Mouse (Mus musculus): ENCODE results near the gene Med12l. TPM values are rescaled to one million over a fixed set of nuclear protein-coding genes. Genes with fewer than 3 reads are reported as not detected.

Med12l gene
- polyA plus RNA-seq, 1 experiment from 2014 or later = 2.1 TPM

DNA sequence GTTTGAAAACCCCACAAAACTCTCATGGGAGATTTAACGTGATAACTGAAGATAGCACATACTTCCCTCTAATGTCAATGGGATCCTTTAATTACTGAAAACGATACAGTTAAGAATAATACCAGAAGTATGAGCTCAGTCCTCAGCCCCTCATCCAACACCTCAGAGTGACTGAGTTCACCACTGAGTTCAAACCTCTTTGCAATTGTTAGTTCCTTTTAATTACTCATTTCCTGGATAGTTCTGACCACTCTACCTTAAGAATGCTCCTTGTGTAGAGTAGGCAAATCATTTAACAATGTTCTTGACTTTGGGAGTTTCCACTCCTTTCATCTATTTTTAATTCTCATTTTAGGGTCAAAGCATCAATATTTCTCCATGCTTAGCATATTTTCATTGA lies 213.7 kb downstream of the Med12l start:
- no peak overlapping the region for H3K4me2 ChIP-seq (replicated peaks; ENCODE audit: low read depth, low read length)
- H3K27ac ChIP-seq (ENCODE audit: low read length) = no peak overlapping the region
- H3K27me3 ChIP-seq (ENCODE audit: control insufficient read depth, insufficient read depth, low read length) = no peaks in the 10 kb centered on the region
- H3K36me3 ChIP-seq (ENCODE audit: control insufficient read depth, insufficient read depth, low read length) = no peaks in the 10 kb centered on the region
- H3K9me3 ChIP-seq (ENCODE audit: control insufficient read depth, low read depth, low read length) = no peaks in the 10 kb centered on the region
- no peak overlapping the region for H3K9ac ChIP-seq (replicated peaks; ENCODE audit: low read depth, low read length)
- no peak overlapping the region for H3K4me3 ChIP-seq (ENCODE audit: low read depth, low read length)
- ATAC-seq (ENCODE audit: insufficient number of reproducible peaks, insufficient read depth, low FRiP score, low read depth) = no peak
- 78% methylated on average over 2 of the region's 2 CpGs for WGBS
- H3K4me1 ChIP-seq (ENCODE audit: control insufficient read depth, insufficient read depth, low read length) = no peaks in the 10 kb centered on the region

GRCm38 (mm10) chr3:59222303-59222702 lies 216.7 kb downstream of the Med12l start:
- Histone ChIP-seq H3K4me3 (ENCODE audit: low read depth, low read length) (no peak overlapping the region), H3K27ac (ENCODE audit: low read length) (no peak overlapping the region), H3K27me3 (ENCODE audit: control insufficient read depth, insufficient read depth, low read length) (no peaks in the 10 kb centered on the region), H3K36me3 (ENCODE audit: control insufficient read depth, insufficient read depth, low read length) (no peaks in the 10 kb centered on the region), H3K4me2 (replicated peaks; ENCODE audit: low read depth, low read length) (no peak overlapping the region), H3K9ac (replicated peaks; ENCODE audit: low read depth, low read length) (no peak overlapping the region), H3K4me1 (ENCODE audit: control insufficient read depth, insufficient read depth, low read length) (no peaks in the 10 kb centered on the region), H3K9me3 (ENCODE audit: control insufficient read depth, low read depth, low read length) (no peaks in the 10 kb centered on the region)
- WGBS = 96% methylated on average over 2 of the region's 2 CpGs
- no peak for ATAC-seq (ENCODE audit: insufficient number of reproducible peaks, insufficient read depth, low FRiP score, low read depth)

- Histone ChIP-seq H3K9me3 (ENCODE audit: control insufficient read depth, low read depth, low read length) (no peaks in the 10 kb centered on the region), H3K4me2 (replicated peaks; ENCODE audit: low read depth, low read length) (no peak overlapping the region), H3K36me3 (ENCODE audit: control insufficient read depth, insufficient read depth, low read length) (no peaks in the 10 kb centered on the region), H3K27me3 (ENCODE audit: control insufficient read depth, insufficient read depth, low read length) (no peaks in the 10 kb centered on the region), H3K9ac (replicated peaks; ENCODE audit: low read depth, low read length) (no peak overlapping the region), H3K4me3 (ENCODE audit: low read depth, low read length) (no peak overlapping the region), H3K27ac (ENCODE audit: low read length) (no peak overlapping the region), H3K4me1 (ENCODE audit: control insufficient read depth, insufficient read depth, low read length) (no peaks in the 10 kb centered on the region)
- ATAC-seq (ENCODE audit: insufficient number of reproducible peaks, insufficient read depth, low FRiP score, low read depth) = no peak
Observed at GRCm38 (mm10) chr3:59225411-59225810, 219.8 kb downstream of the Med12l start.

- no peak overlapping the region for H3K27ac ChIP-seq (ENCODE audit: low read length)
- no peaks in the 10 kb centered on the region for H3K9me3 ChIP-seq (ENCODE audit: control insufficient read depth, low read depth, low read length)
- WGBS = 95% methylated on average over 9 of the region's 9 CpGs
- no peak overlapping the region for H3K4me2 ChIP-seq (replicated peaks; ENCODE audit: low read depth, low read length)
- no peaks in the 10 kb centered on the region for H3K36me3 ChIP-seq (ENCODE audit: control insufficient read depth, insufficient read depth, low read length)
- ATAC-seq (ENCODE audit: insufficient number of reproducible peaks, insufficient read depth, low FRiP score, low read depth) = no peak
- H3K9ac ChIP-seq (replicated peaks; ENCODE audit: low read depth, low read length) = no peak overlapping the region
- H3K4me3 ChIP-seq (ENCODE audit: low read depth, low read length) = no peak overlapping the region
- no peaks in the 10 kb centered on the region for H3K27me3 ChIP-seq (ENCODE audit: control insufficient read depth, insufficient read depth, low read length)
- no peaks in the 10 kb centered on the region for H3K4me1 ChIP-seq (ENCODE audit: control insufficient read depth, insufficient read depth, low read length)
Observed at GRCm38 (mm10) chr3:59227696-59228095, 222.1 kb downstream of the Med12l start.

GRCm38 (mm10) chr3:59228730-59229551 lies 223.3 kb downstream of the Med12l start:
- H3K9ac ChIP-seq (replicated peaks; ENCODE audit: low read depth, low read length) = no peak overlapping the region
- WGBS = 58% methylated on average over 10 of the region's 10 CpGs

GRCm38 (mm10) chr3:59230912-59231311 lies 225.3 kb downstream of the Med12l start:
- no peaks in the 10 kb centered on the region for H3K36me3 ChIP-seq (ENCODE audit: control insufficient read depth, insufficient read depth, low read length)
- no peak for ATAC-seq (ENCODE audit: insufficient number of reproducible peaks, insufficient read depth, low FRiP score, low read depth)
- no peak overlapping the region for H3K4me2 ChIP-seq (replicated peaks; ENCODE audit: low read depth, low read length)
- no peak overlapping the region for H3K27ac ChIP-seq (ENCODE audit: low read length)
- no peak overlapping the region for H3K9ac ChIP-seq (replicated peaks; ENCODE audit: low read depth, low read length)
- WGBS = 67% methylated on average over 3 of the region's 3 CpGs
- no peak overlapping the region for H3K4me3 ChIP-seq (ENCODE audit: low read depth, low read length)
- no peaks in the 10 kb centered on the region for H3K27me3 ChIP-seq (ENCODE audit: control insufficient read depth, insufficient read depth, low read length)
- H3K9me3 ChIP-seq (ENCODE audit: control insufficient read depth, low read depth, low read length) = no peaks in the 10 kb centered on the region
- no peaks in the 10 kb centered on the region for H3K4me1 ChIP-seq (ENCODE audit: control insufficient read depth, insufficient read depth, low read length)

More at GRCm38 (mm10) chr3:59228730-59229551, 223.3 kb downstream of the Med12l start:
- peak overlapping the region; percentile 21; the same call in 1 of the 2 replicates for H3K27ac ChIP-seq (ENCODE audit: low read length)
- ATAC-seq (ENCODE audit: insufficient number of reproducible peaks, insufficient read depth, low FRiP score, low read depth) = no peak
- H3K4me1 ChIP-seq (ENCODE audit: control insufficient read depth, insufficient read depth, low read length) = no peaks in the 10 kb centered on the region
- H3K36me3 ChIP-seq (ENCODE audit: control insufficient read depth, insufficient read depth, low read length) = no peaks in the 10 kb centered on the region
- no peaks in the 10 kb centered on the region for H3K27me3 ChIP-seq (ENCODE audit: control insufficient read depth, insufficient read depth, low read length)
- H3K4me3 ChIP-seq (ENCODE audit: low read depth, low read length) = no peak overlapping the region
- H3K9me3 ChIP-seq (ENCODE audit: control insufficient read depth, low read depth, low read length) = no peaks in the 10 kb centered on the region
- no peak overlapping the region for H3K4me2 ChIP-seq (replicated peaks; ENCODE audit: low read depth, low read length)

GRCm38 (mm10) chr3:59234878-59235277 lies 229.3 kb downstream of the Med12l start:
- ATAC-seq (ENCODE audit: insufficient number of reproducible peaks, insufficient read depth, low FRiP score, low read depth) = no peak
- H3K4me2 ChIP-seq (replicated peaks; ENCODE audit: low read depth, low read length) = no peak overlapping the region
- H3K9me3 ChIP-seq (ENCODE audit: control insufficient read depth, low read depth, low read length) = no peaks in the 10 kb centered on the region
- H3K4me3 ChIP-seq (ENCODE audit: low read depth, low read length) = no peak overlapping the region
- H3K9ac ChIP-seq (replicated peaks; ENCODE audit: low read depth, low read length) = no peak overlapping the region
- no peaks in the 10 kb centered on the region for H3K27me3 ChIP-seq (ENCODE audit: control insufficient read depth, insufficient read depth, low read length)
- H3K4me1 ChIP-seq (ENCODE audit: control insufficient read depth, insufficient read depth, low read length) = no peaks in the 10 kb centered on the region
- no peaks in the 10 kb centered on the region for H3K36me3 ChIP-seq (ENCODE audit: control insufficient read depth, insufficient read depth, low read length)
- H3K27ac ChIP-seq (ENCODE audit: low read length) = no peak overlapping the region
- 74% methylated on average over 5 of the region's 5 CpGs for WGBS

GRCm38 (mm10) chr3:59243384-59243783 lies 237.8 kb downstream of the Med12l start:
- Histone ChIP-seq H3K4me3 (ENCODE audit: low read depth, low read length) (no peak overlapping the region), H3K27ac (ENCODE audit: low read length) (no peak overlapping the region), H3K27me3 (ENCODE audit: control insufficient read depth, insufficient read depth, low read length) (no peaks in the 10 kb centered on the region), H3K9ac (replicated peaks; ENCODE audit: low read depth, low read length) (no peak overlapping the region), H3K4me1 (ENCODE audit: control insufficient read depth, insufficient read depth, low read length) (no peaks in the 10 kb centered on the region), H3K9me3 (ENCODE audit: control insufficient read depth, low read depth, low read length) (no peaks in the 10 kb centered on the region), H3K36me3 (ENCODE audit: control insufficient read depth, insufficient read depth, low read length) (no peaks in the 10 kb centered on the region), H3K4me2 (replicated peaks; ENCODE audit: low read depth, low read length) (no peak overlapping the region)
- no peak for ATAC-seq (ENCODE audit: insufficient number of reproducible peaks, insufficient read depth, low FRiP score, low read depth)
- 66% methylated on average over 6 of the region's 6 CpGs for WGBS

GRCm38 (mm10) chr3:59248031-59248430 lies 242.4 kb downstream of the Med12l start:
- WGBS = 73% methylated on average over 6 of the region's 6 CpGs
- Histone ChIP-seq H3K4me2 (replicated peaks; ENCODE audit: low read depth, low read length) (no peak overlapping the region), H3K9ac (replicated peaks; ENCODE audit: low read depth, low read length) (no peak overlapping the region), H3K4me3 (ENCODE audit: low read depth, low read length) (no peak overlapping the region), H3K27me3 (ENCODE audit: control insufficient read depth, insufficient read depth, low read length) (no peaks in the 10 kb centered on the region), H3K9me3 (ENCODE audit: control insufficient read depth, low read depth, low read length) (no peaks in the 10 kb centered on the region), H3K4me1 (ENCODE audit: control insufficient read depth, insufficient read depth, low read length) (no peaks in the 10 kb centered on the region), H3K27ac (ENCODE audit: low read length) (no peak overlapping the region), H3K36me3 (ENCODE audit: control insufficient read depth, insufficient read depth, low read length) (no peaks in the 10 kb centered on the region)
- no peak for ATAC-seq (ENCODE audit: insufficient number of reproducible peaks, insufficient read depth, low FRiP score, low read depth)

Measured in stomach, embryonic 14.5 days (tissue).